Mouse (Mus musculus) MEL (cell line): Measurements from ENCODE around the gene Pde10a.

ENCODE experiments used
- BHLHE40 ChIP-seq: IDR thresholded peaks from 2 replicates; pipeline ENCODE4 v1.6.1; 2012; ENCODE audit warnings: low read depth, mild to moderate bottlenecking, inconsistent platforms, low read length, improper control_type of control experiment, borderline replicate concordance
- CTCF ChIP-seq, 3 experiments: IDR thresholded peaks in 2 of 3; conservative IDR thresholded peaks in 1 of 3; 2 replicates each; pipeline ENCODE4 v1.5.1; 2011 to 2012; ENCODE audit warnings: low read length in 3 of 3, low read depth in 2 of 3, mild to moderate bottlenecking in 2 of 3, improper control_type of control experiment in 1 of 3, inconsistent platforms in 1 of 3, mixed read lengths in 1 of 3, moderate library complexity in 1 of 3; ENCODE audit not compliant: control insufficient read depth in 1 of 3, insufficient read depth in 1 of 3, poor library complexity in 1 of 3, severe bottlenecking in 1 of 3
- GABPA ChIP-seq: IDR thresholded peaks from 2 replicates; pipeline ENCODE4 v1.6.1; 2012; ENCODE audit warnings: low read depth, mild to moderate bottlenecking, inconsistent platforms, low read length, improper control_type of control experiment, moderate library complexity
- GATA1 ChIP-seq: IDR thresholded peaks from 2 replicates; pipeline ENCODE4 v1.6.1; 2011; ENCODE audit warnings: low read depth, low read length, improper control_type of control experiment
- MAX ChIP-seq: IDR thresholded peaks from 2 replicates; pipeline ENCODE4 v1.6.1; 2011; ENCODE audit warnings: low read length, improper control_type of control experiment
- MEF2A ChIP-seq: IDR thresholded peaks from 2 replicates; pipeline ENCODE4 v1.6.1; 2014; ENCODE audit warnings: low read depth, mild to moderate bottlenecking, inconsistent platforms, low read length, improper control_type of control experiment; ENCODE audit not compliant: poor library complexity, insufficient replicate concordance, severe bottlenecking; ENCODE audit errors: extremely low read depth
- TCF12 ChIP-seq: IDR thresholded peaks from 2 replicates; pipeline ENCODE4 v1.6.1; 2014; ENCODE audit warnings: low read depth, mild to moderate bottlenecking, inconsistent platforms, low read length, improper control_type of control experiment, moderate library complexity
- USF1 ChIP-seq: IDR thresholded peaks from 2 replicates; pipeline ENCODE4 v1.6.1; 2014; ENCODE audit warnings: low read depth, mild to moderate bottlenecking, inconsistent platforms, low read length, improper control_type of control experiment, moderate library complexity

DNA sequence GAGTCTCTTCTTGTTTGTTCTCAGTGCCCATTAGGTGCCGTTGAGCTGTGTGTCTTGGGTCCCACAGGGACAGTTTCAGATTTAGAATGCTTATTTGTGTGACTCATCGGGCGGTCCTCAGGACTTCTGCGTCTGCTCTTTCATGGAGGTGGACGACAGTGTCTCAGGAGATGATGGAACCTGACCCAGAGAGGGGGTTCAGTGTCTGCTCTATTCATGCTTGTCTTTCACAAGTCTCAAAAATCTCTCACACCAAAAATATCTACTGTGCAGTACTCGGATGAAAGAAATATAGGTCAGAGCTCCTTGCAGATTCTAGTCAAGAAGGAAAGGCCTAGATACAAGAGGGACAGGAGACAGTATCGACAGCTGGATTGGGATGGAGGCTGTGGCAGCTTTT lies 42.3 kb upstream of the Pde10a start:
- TF ChIP-seq CTCF (IDR thresholded peaks at IDR 0.05 in 2 of 3, conservative IDR thresholded peaks at IDR 0.05 in 1 of 3; ENCODE audit: control insufficient read depth in 1 of 3, insufficient read depth in 1 of 3, low read depth in 2 of 3, low read length in 3 of 3, poor library complexity in 1 of 3, severe bottlenecking in 1 of 3) (no peak), GATA1 (no peak), MEF2A (no peak), MAX (no peak), USF1 (no peak), BHLHE40 (no peak), TCF12 (no peak), GABPA (no peak)
